ENCODE assay signal across 10 mouse cellular contexts in the genomic region with DNA sequence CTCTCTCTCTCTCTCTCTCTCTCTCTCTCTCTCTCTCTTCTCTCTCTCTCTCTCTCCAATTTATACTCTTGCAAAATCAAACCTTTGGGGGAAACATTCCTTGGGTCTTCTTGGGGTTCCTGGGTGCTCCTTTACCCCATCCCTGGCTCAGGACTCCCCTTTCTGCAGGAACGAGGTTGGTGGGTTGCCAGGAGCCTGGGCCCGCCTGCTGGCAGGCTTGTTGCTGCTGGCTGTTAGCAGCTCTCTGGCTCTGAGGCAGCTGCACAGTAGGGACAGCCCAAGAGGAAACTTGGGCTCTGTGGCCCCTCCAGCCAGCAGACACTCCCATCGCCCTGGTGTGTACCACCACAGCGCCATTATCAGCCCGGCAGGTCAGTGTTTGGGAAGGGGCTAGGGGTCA. TPM values are rescaled to one million over a fixed set of nuclear protein-coding genes. Genes with fewer than 3 reads are reported as not detected.
A peak's percentile ranks its signal among the peaks of the same experiment; 100 is the strongest.
DNase-seq lines count a peak whose midpoint lies in the region; ATAC-seq lines count a peak whose summit lies in the region.
"Had no signal": no experiment of that assay in that cellular context is flagged by ENCODE, and none has a peak within 500 bp of the region (broad histone marks: within the 10 kb centered on the region; RNA-seq: fewer than 3 reads in every experiment).

No protein-coding gene starts in this region.

- no peak for ATAC-seq in midbrain, embryonic 13.5 days

- no peak overlapping the region for H3K4me2 ChIP-seq in midbrain, embryonic 13.5 days (replicated peaks)
- H3K4me2 ChIP-seq: liver, embryonic 15.5 days had no signal

- WGBS in midbrain, embryonic 10.5 days: 82% methylated on average over 5 of the region's 5 CpGs
- 80% methylated on average over 5 of the region's 5 CpGs for WGBS in midbrain, embryonic 13.5 days

- H3K27me3 ChIP-seq in midbrain, embryonic 10.5 days (ENCODE audit: low read depth, poor library complexity, severe bottlenecking): 0 out of 2 replicates have a peak, but pooled peaks cover 4% of the 10 kb centered on the region
- H3K27me3 ChIP-seq in midbrain, embryonic 13.5 days: no peaks in the 10 kb centered on the region
- H3K27me3 ChIP-seq: liver, embryonic 15.5 days had no signal

- peaks cover 12% of the 10 kb centered on the region for H3K4me1 ChIP-seq in midbrain, embryonic 10.5 days
- no peaks in the 10 kb centered on the region for H3K4me1 ChIP-seq in midbrain, embryonic 13.5 days (replicated peaks)

- peak; percentile 67 for DNase-seq in heart, postnatal 4 days
- DNase-seq in heart, adult 9 months (ENCODE audit: low spot score in 2 of 2): no peak
- DNase-seq in midbrain, embryonic 10.5 days (ENCODE audit: low spot score): no peak
- DNase-seq in brain, adult 2 months (ENCODE audit: low read depth, low spot score): peak; percentile 55
- DNase-seq in kidney, postnatal 25 days: peak; percentile 54 to 70
- no peak for DNase-seq in frontal cortex, adult 2 months (ENCODE audit: extremely low spot score in 1 of 2, low spot score in 1 of 2)

- H3K36me3 ChIP-seq in midbrain, embryonic 10.5 days: no peaks in the 10 kb centered on the region
- no peaks in the 10 kb centered on the region for H3K36me3 ChIP-seq in midbrain, embryonic 13.5 days
- H3K36me3 ChIP-seq: G1E; liver, embryonic 15.5 days had no signal

- peak overlapping the region; percentile 33; the same call in 1 of the 2 replicates for H3K27ac ChIP-seq in midbrain, embryonic 10.5 days (replicated peaks)
- no peak overlapping the region for H3K27ac ChIP-seq in midbrain, embryonic 13.5 days
- H3K27ac ChIP-seq: liver, embryonic 15.5 days had no signal

- H3K4me3 ChIP-seq in midbrain, embryonic 10.5 days: no peak overlapping the region
- no peak overlapping the region for H3K4me3 ChIP-seq in midbrain, embryonic 13.5 days (replicated peaks)
- H3K4me3 ChIP-seq: liver, embryonic 15.5 days had no signal

- no peak overlapping the region for H3K9ac ChIP-seq in midbrain, embryonic 13.5 days (replicated peaks)
- H3K9ac ChIP-seq: liver, embryonic 15.5 days had no signal

- no peaks in the 10 kb centered on the region for H3K9me3 ChIP-seq in midbrain, embryonic 10.5 days (replicated peaks)
- H3K9me3 ChIP-seq in midbrain, embryonic 13.5 days: no peaks in the 10 kb centered on the region
- H3K9me3 ChIP-seq: G1E; liver, embryonic 15.5 days had no signal

RNA-seq across cellular contexts. Expression of a gene that starts 0.9 kb away (rescaled TPM):
- total RNA-seq in heart, postnatal 4 days (2021): not detected
- not detected in 2 replicates for polyA plus RNA-seq in midbrain, embryonic 10.5 days (2016; fragmentation: Nextera tagmentation; extraction: Ambion mirVana)
- not detected in 2 replicates for polyA plus RNA-seq in midbrain, embryonic 13.5 days (2015; fragmentation: Nextera tagmentation; extraction: Ambion mirVana)
- polyA plus RNA-seq in frontal cortex, adult 2 months (2012; rRNA removed): 0.15 and 0.22 TPM in 2 replicates
- polyA plus RNA-seq: embryonic facial prominence, embryonic 11.5 days; G1E had no signal

RNA-seq across cellular contexts. Expression of a gene that starts 4.9 kb away (rescaled TPM):
- 10 to 100 TPM; 55.6 to 55.9 TPM for total RNA-seq in heart, postnatal 4 days (2021)
- polyA plus RNA-seq in midbrain, embryonic 10.5 days (2016; fragmentation: Nextera tagmentation; extraction: Ambion mirVana): 192 and 236 TPM in 2 replicates
- 84.6 and 86.2 TPM in 2 replicates for polyA plus RNA-seq in midbrain, embryonic 13.5 days (2015; fragmentation: Nextera tagmentation; extraction: Ambion mirVana)
- polyA plus RNA-seq in frontal cortex, adult 2 months (2012; rRNA removed): 55.3 and 61.4 TPM in 2 replicates

RNA-seq across cellular contexts. Expression of a gene that starts 24.8 kb away (rescaled TPM):
- 10 to 100 TPM; 62.2 to 63.4 TPM for total RNA-seq in heart, postnatal 4 days (2021)
- polyA plus RNA-seq in midbrain, embryonic 10.5 days (2016; fragmentation: Nextera tagmentation; extraction: Ambion mirVana): 10.1 and 13.1 TPM in 2 replicates
- 3.2 and 3.8 TPM in 2 replicates for polyA plus RNA-seq in midbrain, embryonic 13.5 days (2015; fragmentation: Nextera tagmentation; extraction: Ambion mirVana)
- 2.8 and 3.2 TPM in 2 replicates for polyA plus RNA-seq in frontal cortex, adult 2 months (2012; rRNA removed)
- polyA plus RNA-seq: G1E had no signal

RNA-seq across cellular contexts. Expression of a gene that starts 53.4 kb away (rescaled TPM):
- total RNA-seq in heart, postnatal 4 days (2021): 10 to 100 TPM; 17.0 to 18.0 TPM
- 2.1 and 2.9 TPM in 2 replicates for polyA plus RNA-seq in midbrain, embryonic 10.5 days (2016; fragmentation: Nextera tagmentation; extraction: Ambion mirVana)
- polyA plus RNA-seq in midbrain, embryonic 13.5 days (2015; fragmentation: Nextera tagmentation; extraction: Ambion mirVana): 6.4 and 7.8 TPM in 2 replicates
- polyA plus RNA-seq in frontal cortex, adult 2 months (2012; rRNA removed): 45.0 and 47.0 TPM in 2 replicates

Comparison
In these comparisons a context has a peak if more than half of its experiments do, and no peak if none do; other contexts are left out.
1. DNase-seq: peak in heart, postnatal 4 days (single experiment), brain, adult 2 months (single experiment) and kidney, postnatal 25 days (2 of 2); none in heart, adult 9 months (0 of 2), midbrain, embryonic 10.5 days (single experiment) and frontal cortex, adult 2 months (0 of 2).